1 mouse cellular context compared by ENCODE assay signal in genomic region chr9:50495405-50496150, GRCm38 (mm10).
TF ChIP-seq lines count a peak whose summit lies in the region.

No protein-coding gene starts in this region.

TF ChIP-seq in ES-E14, 5 proteins besides CTCF, POLR2A, EP300 and RAD21 (continued from another document):
- TF ChIP-seq ZNF384 (IDR thresholded peaks at IDR 0.05; ENCODE audit: low read depth, low read length): no peak
